Mouse (Mus musculus) heart, adult 2 months (tissue): ENCODE results near the gene Inip.

ENCODE experiments used
- CTCF ChIP-seq: fragments of 200-600 bp; IDR thresholded peaks from 2 replicates; pipeline ENCODE4 v1.8.1; 2022; ENCODE audit warnings: antibody characterized with exemption, mild to moderate bottlenecking, moderate library complexity
- POLR2A ChIP-seq: fragments of 200-500 bp; IDR thresholded peaks from 2 replicates; pipeline ENCODE4 v1.6.1; 2011; ENCODE audit warnings: mild to moderate bottlenecking, low read depth, low read length, control low read depth; ENCODE audit not compliant: insufficient read depth

DNA sequence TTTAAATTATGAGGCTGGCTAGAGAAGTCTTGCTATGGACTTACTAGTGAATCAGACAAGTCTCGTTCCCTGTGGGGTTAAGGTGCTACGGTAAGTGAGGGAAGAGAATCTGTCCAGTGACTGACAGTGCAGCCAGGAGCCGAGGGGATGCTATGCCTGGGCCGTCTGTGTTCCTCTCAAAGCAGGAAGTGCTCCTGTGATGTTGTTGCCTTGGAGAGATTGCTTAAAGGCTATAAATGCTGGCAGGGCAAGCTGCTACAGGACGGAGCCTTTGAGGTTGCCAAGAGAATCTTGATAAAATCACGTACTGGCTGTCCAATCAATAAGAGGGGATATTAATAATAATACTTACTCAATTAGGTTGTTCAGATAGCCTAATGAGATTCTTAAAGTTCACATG lies 31.4 kb upstream of the Inip start:
- TF ChIP-seq POLR2A: no peak
- TF ChIP-seq CTCF: no peak
